Mouse (Mus musculus): ENCODE measurements around the gene Vps37b.
A peak's percentile ranks its signal among the peaks of the same experiment; 100 is the strongest.

The Vps37b gene

GRCm38 (mm10) chr5:124021701-124022100 lies 10.4 kb downstream of the Vps37b start:
- no peak for DNase-seq (ENCODE audit: low spot score)

- DNase-seq (ENCODE audit: low spot score) = peak; percentile 75
Observed at GRCm38 (mm10) chr5:124021148-124021547, 10.9 kb downstream of the Vps37b start.

DNA sequence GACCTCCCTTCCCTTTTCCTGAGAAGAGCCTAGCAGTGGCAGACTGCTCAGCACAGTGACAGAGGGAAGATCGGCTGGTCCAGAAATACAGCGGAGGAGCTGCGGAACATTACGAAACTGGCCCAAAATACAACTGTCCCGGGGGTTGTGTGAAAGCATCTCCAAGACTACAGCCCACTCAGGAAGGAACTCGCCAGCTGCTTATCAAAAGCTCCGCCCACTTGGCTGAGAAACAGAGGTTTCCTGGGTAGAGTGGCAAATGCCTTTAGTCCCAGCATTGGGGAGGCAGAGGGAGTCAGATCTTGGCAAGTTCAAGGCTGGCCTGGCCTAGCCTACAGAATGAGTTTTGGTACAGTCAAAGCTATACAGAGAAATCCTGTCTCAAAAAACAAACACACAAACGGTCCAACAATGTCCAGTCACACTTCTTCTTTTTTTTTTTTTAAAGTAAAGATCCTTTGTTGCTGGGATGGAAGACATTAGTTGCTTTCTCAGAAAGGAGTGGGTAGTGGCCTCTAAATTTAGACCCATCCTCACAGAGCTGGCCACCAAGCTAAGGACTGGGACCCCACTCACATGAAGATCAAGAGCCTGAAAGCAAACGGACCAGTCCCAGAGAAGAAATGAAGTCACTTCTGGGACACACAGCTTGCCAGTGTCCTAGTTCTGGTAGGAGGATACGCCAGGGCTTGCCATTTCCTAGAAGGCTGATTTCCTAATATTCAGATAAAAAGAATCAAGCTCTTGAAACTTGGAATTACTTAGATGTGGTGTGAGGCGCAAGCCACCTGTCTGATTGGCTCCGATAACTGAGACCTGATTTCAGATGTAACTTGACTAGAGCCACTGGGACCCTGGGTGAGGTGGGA lies 12.5 kb downstream of the Vps37b start:
- DNase-seq (ENCODE audit: low spot score) = peak; percentile 87

- no peak for DNase-seq (ENCODE audit: low spot score)
Observed at GRCm38 (mm10) chr5:124018651-124019050, 13.4 kb downstream of the Vps37b start.

GRCm38 (mm10) chr5:124017941-124018340 lies 14.1 kb downstream of the Vps37b start:
- no peak for DNase-seq (ENCODE audit: low spot score)

- peak; percentile 60 for DNase-seq (ENCODE audit: low spot score)
Observed at GRCm38 (mm10) chr5:124016291-124016821, 15.7 kb downstream of the Vps37b start.

DNA sequence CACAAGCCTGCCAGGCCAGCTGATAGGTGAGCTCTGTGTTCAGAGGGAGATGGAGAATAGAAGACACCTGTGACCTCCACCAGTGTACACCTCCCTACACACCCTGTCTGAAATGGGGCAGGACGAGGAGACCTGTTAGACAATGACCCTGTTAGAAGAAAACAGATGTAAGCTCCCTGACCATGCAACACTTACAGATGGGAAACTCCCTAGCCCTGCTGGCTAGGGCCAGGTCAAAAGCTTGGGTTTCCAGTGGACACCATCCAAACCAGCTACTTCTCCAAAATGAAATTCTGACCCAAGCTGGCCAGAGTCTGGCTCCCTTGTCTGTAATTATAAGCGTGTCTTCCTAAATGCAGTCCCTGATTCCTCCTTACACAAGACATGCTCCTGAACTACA lies 16.3 kb downstream of the Vps37b start:
- no peak for DNase-seq (ENCODE audit: low spot score)

- peak; percentile 59 for DNase-seq (ENCODE audit: low spot score)
Observed at GRCm38 (mm10) chr5:124014791-124015251, 17.2 kb downstream of the Vps37b start.

DNA sequence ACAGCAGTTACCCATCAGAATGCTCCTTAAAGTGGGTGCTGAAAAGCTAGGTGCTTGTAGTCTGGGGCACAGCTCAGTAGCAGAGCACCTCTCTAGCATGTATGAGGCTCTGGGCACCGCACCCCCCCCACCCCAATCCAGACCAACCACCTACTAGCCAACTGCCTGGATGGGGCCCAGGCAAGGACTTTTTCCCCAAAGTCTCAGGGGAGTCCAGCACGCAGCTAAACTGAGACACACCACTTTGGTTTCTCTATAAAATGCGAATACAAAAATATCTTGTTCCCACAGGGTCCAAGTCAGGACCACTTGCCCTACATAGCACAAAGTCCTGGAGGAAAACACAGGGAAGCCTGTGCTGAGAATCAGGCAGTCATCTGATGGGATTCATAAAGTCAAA lies 17.9 kb downstream of the Vps37b start:
- DNase-seq (ENCODE audit: low spot score) = no peak

GRCm38 (mm10) chr5:124013747-124014146 lies 18.3 kb downstream of the Vps37b start:
- DNase-seq (ENCODE audit: low spot score) = no peak

DNA sequence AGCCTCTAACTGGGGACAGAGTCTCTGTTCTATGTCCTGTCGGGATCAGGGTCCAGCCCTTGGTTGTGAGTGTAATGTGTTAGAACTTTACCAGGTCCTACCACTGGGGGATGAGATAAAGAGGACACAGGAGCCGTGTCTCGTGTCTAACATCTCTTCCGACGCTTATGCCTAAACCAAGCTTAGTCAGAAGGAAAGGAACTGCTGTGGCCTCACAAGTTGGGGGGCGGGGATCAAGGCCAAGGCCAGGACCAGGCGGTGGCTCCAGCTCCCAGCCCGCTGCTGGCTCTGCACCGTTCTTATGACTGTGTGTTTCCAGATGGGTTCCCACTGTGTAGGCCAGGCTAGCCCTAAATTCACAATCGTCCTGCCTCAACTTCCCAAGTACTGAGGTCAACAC lies 19.2 kb downstream of the Vps37b start:
- no peak for DNase-seq (ENCODE audit: low spot score)

DNA sequence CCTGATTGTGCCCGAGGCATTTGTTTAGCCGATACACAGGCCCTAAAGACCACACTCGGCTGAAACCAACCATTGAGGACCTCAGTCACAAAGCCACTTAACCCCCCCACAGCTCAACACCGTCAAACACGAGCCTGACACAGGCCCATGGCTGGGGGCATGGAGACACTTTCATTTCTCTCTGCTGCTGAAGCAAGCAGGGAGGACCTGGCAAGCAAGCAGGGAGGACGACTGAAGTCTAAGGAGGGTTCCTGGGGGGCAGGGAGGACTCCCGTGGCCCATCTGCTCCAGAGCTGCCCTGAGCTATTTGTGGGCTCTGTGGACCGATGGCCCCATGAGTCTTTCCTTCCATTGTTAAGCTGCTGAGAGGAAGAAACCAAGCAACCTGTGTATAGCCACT lies 20.1 kb downstream of the Vps37b start:
- no peak for DNase-seq (ENCODE audit: low spot score)

- peak; percentile 76 for DNase-seq (ENCODE audit: low spot score)
Observed at GRCm38 (mm10) chr5:124010910-124011655, 21.0 kb downstream of the Vps37b start.

GRCm38 (mm10) chr5:124010077-124010476 lies 22.0 kb downstream of the Vps37b start:
- no peak for DNase-seq (ENCODE audit: low spot score)

- no peak for DNase-seq (ENCODE audit: low spot score)
Observed at GRCm38 (mm10) chr5:124006891-124007491, 25.1 kb downstream of the Vps37b start.

DNA sequence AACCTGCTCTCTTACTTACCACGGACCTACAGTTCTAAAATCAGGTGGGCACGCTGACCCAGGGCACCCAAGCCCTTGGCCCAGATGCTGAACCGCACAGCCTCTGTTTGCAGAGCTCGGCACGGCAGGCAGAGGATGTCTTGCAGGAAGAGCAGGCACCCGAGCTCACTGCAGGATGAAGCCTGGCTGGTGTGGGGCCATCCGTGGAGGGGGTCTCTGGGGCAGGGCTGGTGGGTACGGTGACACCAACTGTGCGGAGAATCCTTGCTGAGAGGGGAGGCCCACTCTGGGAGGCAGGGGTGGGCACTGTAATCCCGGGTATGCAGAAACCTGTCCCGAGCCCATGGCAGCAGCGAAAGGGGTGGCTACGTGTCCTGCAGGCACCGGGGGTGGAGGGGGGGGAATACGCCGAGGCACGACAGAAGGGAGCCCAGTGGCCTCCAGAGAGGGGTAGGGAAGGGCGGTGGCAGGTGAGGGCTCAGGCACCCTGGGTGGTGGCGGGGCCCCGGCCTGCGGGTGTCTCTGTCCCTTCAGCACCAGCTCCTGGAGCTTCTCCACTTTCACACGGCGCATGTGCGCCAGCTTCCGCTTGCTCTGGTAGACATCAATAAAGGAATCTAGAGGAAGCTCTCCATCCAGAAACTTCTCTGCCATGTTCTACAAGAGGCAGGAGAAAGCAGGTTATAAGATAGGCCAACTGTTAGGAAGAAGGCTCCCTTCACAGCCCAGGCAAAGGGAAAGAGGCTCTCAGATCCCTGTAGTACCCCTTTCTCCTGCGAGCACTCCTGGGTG lies 25.8 kb downstream of the Vps37b start:
- no peak for DNase-seq (ENCODE audit: low spot score)

GRCm38 (mm10) chr5:124005591-124005990 lies 26.5 kb downstream of the Vps37b start:
- no peak for DNase-seq (ENCODE audit: low spot score)

DNA sequence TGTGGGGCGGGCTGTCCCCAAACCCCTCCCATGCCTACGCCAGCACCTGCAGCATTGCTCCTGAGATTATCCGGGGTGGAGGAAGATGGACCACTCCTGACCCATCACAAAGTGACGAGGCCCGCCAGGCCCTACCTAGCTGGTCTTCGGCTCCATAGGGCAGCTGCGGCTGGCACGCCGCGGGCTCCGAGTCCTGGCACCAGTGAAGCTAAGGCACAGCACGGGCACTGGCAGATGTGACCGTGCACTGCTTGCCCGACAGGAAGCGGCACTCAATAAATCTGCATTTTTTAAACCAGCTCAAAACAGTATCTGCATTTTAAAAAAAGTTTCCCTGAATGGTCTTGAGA lies 26.9 kb downstream of the Vps37b start:
- no peak for DNase-seq (ENCODE audit: low spot score)

DNA sequence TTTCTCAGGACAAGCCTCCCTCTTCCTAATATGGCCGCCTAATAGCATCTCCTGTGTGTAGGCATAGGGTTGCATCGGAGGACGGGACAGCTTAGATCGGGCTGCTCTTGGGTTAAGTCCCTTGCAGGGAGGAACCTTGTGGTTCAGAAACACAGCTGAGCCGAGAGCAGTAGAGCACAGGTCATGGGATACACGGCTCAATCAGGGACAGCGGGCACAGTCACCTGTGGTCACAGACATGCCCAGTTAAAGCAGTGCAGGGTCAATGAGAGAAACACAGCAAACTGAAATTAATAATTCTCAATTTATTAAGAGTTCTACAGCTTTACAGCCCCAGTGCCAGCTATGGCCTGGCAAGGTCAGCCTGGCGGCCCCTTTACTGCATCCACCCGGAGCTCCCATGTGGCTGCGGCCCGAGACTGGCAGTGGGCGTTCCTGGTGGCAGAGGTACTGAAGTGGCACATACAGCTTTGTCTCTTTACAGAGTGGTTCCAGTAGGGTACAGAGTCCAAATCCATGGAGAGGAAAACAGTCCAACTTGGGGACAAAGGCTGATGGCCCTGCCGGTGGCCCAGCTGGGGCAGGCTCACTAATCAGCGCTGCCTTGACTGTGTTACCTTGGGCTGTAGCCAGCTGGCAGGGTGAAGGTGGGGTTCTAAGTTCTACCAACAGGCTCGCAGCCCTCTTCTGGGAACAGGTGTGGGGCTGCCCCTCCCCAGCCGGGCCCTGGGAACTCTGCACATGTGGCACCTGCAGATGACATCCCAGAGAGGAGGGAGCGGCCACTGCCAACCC lies 27.5 kb downstream of the Vps37b start:
- DNase-seq (ENCODE audit: low spot score) = no peak

GRCm38 (mm10) chr5:124003375-124003774 lies 28.7 kb downstream of the Vps37b start:
- no peak for DNase-seq (ENCODE audit: low spot score)

GRCm38 (mm10) chr5:124002876-124003275 lies 29.2 kb downstream of the Vps37b start:
- DNase-seq (ENCODE audit: low spot score) = no peak

Data from lung, postnatal 25 days (tissue).